1 mouse cellular context compared by ENCODE assay signal in the genomic region with DNA sequence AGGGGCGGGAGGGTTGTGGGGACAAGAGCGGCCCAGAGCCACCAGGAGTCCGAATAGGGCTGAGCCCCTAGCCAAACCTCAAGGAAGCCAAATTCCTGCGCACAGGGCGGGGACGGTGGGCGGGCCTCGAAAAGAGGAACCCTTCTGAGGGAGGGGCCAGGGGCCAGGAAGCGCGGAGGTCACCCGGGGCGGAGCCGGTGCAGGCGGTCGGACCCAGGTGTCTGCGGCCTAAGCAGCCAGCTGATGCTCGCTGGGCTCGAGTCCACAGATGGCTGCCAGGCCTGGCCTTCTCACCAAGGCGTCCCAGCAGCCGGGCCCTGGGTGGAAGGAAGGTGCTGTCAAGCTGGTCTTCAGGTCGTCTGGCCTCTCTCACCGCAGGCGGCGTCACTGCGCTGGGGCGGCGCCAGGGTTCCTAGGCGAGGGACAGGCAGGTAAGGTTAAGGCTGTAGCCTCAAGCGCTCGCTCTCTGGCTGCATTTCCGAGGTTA.
TF ChIP-seq lines count a peak whose summit lies in the region.

No protein-coding gene starts in this region.

TF ChIP-seq in MEL, 35 proteins besides CTCF, POLR2A, EP300 and RAD21 (continued from another document):
- no peak for TF ChIP-seq MAX (IDR thresholded peaks at IDR 0.05; ENCODE audit: low read length)
- no peak for TF ChIP-seq USF1 (IDR thresholded peaks at IDR 0.05; ENCODE audit: low read depth, low read length)
- no peak for TF ChIP-seq NRF1 (IDR thresholded peaks at IDR 0.05; ENCODE audit: insufficient read depth, low read depth, low read length, poor library complexity, severe bottlenecking)
- no peak for TF ChIP-seq ZC3H11A (IDR thresholded peaks at IDR 0.05; ENCODE audit: low read depth, low read length)
- peak; percentile 66 for TF ChIP-seq ETS1 (IDR thresholded peaks at IDR 0.05; ENCODE audit: low read depth, low read length)
- no peak for TF ChIP-seq CHD2 (IDR thresholded peaks at IDR 0.05; ENCODE audit: low read length)
- TF ChIP-seq MYC (IDR thresholded peaks at IDR 0.05; ENCODE audit: low read depth, low read length) = no peak
TF ChIP-seq in MEL: peak in this region for 6.
